Mouse (Mus musculus): ENCODE data around the gene Ccdc36.

The Ccdc36 gene

GRCm38 (mm10) chr9:108379294-108379693, 49.0 kb downstream of the Ccdc36 start:
- intact Hi-C loops (cut with DNase I) = no loop called here

GRCm38 (mm10) chr9:108378736-108379135, 49.5 kb downstream of the Ccdc36 start:
- intact Hi-C loops (cut with DNase I) = no loop called here

DNA sequence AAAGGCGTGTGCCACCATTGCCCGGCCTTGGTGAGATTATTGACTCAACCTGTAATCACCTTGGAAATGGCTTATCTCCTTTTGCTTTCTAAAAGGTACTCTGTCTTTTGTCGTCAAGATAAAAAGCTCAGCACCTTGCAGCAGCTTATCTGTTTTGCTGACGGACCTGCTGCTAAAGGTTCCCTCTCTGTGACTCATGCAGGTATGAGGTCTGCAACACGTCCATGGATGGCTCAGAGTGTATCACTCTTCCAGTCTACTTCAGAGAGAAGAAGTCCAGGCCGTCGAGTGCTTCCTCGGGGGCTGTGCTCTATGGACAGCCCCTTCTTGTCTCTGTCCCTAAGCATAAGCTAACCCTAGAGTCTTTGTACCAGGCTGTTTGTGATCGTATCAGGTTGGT, 50.0 kb downstream of the Ccdc36 start:
- intact Hi-C loops (cut with DNase I) = no loop called here

All from adrenal gland (tissue).